Mouse (Mus musculus): ENCODE data around the gene Olfr862. TPM values are rescaled to one million over a fixed set of nuclear protein-coding genes. Genes with fewer than 3 reads are reported as not detected.

Olfr862 gene
- not detected for total RNA-seq (2023)

DNA sequence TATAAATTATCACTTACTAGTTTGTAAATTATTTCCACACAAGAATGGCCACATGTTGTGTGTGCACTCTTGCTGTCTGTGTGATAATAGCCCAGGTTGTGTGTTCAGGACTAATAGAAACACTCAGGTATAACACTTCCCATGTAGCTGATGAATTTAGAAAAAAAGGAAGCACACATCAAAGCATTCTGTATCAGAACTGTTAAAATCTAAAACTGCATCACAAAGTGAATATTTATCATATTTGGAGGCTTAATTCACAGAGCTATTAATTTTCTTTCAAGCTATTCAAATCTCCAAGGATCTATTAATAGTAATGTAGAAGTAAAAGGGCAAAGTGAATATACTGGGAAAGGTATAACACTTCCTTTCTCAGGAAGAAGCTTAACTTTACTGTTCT is at the start of gene Olfr862:
Gene Olfr862, minus strand, starts transcription at position 101 of the 400 bp plus-strand sequence.

DNA sequence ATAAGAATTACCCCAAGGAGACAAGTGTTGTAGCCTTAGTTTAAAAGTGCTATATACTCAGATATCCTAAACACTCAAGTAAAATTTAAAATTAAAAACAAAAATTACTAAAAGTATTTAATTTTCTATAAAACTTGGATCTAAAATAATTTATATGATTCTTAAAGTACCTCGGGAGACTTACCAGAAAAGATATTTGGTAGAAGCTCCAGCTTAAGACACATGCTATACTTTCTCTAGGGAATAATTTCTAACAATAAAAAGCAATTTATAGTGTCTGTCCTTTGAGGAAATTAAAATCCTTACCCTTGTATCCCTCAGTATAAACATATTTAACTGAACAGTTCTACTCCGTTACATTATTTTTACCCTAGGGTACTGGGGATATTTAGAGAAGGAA is 28.8 kb upstream of the Olfr862 start, which contains the start of gene Olfr77:
Gene Olfr77, plus strand, starts transcription at position 301 of the 400 bp plus-strand sequence.

DNA sequence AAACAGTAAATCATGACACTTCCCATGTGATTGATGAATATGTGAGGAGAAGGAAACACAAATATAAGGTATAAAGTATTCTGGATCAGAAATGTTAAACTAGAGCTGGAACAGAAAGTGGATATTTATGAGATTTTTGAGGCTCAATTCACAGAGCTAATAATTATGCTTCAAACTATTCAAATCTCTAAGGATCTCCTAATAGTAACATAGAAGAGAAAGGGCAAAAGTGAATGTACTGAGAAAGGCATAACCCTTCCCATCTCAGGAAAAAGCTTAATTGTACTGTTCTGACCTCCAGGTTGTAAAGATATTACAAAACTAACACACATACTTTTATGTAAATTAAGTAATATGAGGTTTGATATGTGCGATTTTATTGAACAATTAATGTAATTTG is 38.2 kb downstream of the Olfr862 start, which contains the start of gene Olfr860:
Gene Olfr860, minus strand, starts transcription at position 101 of the 400 bp plus-strand sequence.

Other genes with a start within 250 kb of the Olfr862 start
- not detected for gene Olfr857, start 178.6 kb downstream of the Olfr862 start, total RNA-seq (2023)
- not detected for gene Olfr58, start 107.7 kb downstream of the Olfr862 start, total RNA-seq (2023)
- not detected for gene Olfr859, start 83.1 kb downstream of the Olfr862 start, total RNA-seq (2023)
- gene Olfr860, start 38.3 kb downstream of the Olfr862 start, total RNA-seq (2023): not detected
- not detected for gene Olfr77, start 28.9 kb upstream of the Olfr862 start, total RNA-seq (2023)
- not detected for gene Olfr866, start 140.0 kb upstream of the Olfr862 start, total RNA-seq (2023)
- not detected for gene Olfr867, start 169.6 kb upstream of the Olfr862 start, total RNA-seq (2023)
- not detected for gene Olfr868, start 210.6 kb upstream of the Olfr862 start, total RNA-seq (2023)
- gene Olfr869, start 241.0 kb upstream of the Olfr862 start, total RNA-seq (2023): not detected